Mouse (Mus musculus) lung, adult 2 months (tissue): ENCODE data around the gene Prkg1.

Source experiments
- CTCF ChIP-seq: fragments of 200-500 bp; IDR thresholded peaks from 2 replicates; pipeline ENCODE4 v1.5.1; 2011; ENCODE audit warnings: mild to moderate bottlenecking, low read length, control low read depth; ENCODE audit not compliant: insufficient read depth
- POLR2A ChIP-seq: fragments of 200-500 bp; IDR thresholded peaks from 2 replicates; pipeline ENCODE4 v1.6.1; 2011; ENCODE audit warnings: low read depth, mild to moderate bottlenecking, control low read depth, low read length, borderline replicate concordance; ENCODE audit errors: extremely low read depth

DNA sequence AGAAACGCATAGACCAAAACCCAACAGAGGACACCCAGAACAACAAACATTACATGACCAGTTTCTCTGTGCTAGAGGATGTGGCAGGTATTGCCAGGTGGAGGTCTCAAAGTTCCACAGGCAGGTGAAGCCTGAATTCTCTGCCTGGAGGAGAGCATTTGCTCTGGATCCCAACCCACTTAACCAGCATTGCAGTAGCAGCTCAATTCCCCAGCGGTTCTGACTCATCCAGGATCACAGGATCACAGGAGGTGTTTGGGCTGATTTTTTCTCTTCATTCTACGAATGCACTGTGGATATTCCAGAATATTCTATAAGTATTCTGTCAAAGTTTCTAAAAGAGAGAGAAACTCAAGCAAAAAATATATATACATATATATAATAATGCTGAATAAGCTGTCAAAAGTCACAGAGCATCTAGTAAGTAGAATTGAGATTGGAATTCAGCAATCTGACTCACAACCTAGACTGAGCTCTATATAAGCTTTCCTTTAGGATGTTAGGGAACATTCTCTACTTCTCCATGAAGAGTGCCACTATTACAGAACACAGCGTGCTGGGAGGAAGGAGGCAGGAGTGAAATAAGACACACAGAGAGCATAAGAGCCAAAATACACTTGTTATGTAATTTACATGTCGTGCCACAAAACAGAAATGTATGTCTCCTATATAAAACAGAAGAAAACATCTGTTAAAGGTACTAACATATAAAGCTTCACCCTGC lies 833.2 kb downstream of the Prkg1 start:
- no peak for TF ChIP-seq CTCF
- no peak for TF ChIP-seq POLR2A
